Mouse (Mus musculus) stomach, embryonic 15.5 days (tissue): Measurements from ENCODE around the gene Ankle2. TPM values are rescaled to one million over a fixed set of nuclear protein-coding genes. Genes with fewer than 3 reads are reported as not detected.
A peak's percentile ranks its signal among the peaks of the same experiment; 100 is the strongest.

Experiments
- ATAC-seq: fragments of 200-750 bp; cut with Nextera tagmentation; 2 replicates; pipeline ENCODE4 v1.8.0; 2017; ENCODE audit warnings: low read depth, moderate number of reproducible peaks, moderate TSS enrichment; ENCODE audit not compliant: insufficient read depth, low FRiP score
- H3K27ac ChIP-seq: fragments of 300-500 bp; sonication (generic); 2 replicates; pipeline ENCODE4 v1.5.1; 2015; ENCODE audit warnings: mild to moderate bottlenecking, inconsistent platforms
- H3K27me3 ChIP-seq: fragments of 300-500 bp; sonication (generic); replicated peaks from 2 replicates; pipeline ENCODE4 v1.6.1; 2015; ENCODE audit warnings: inconsistent platforms
- H3K36me3 ChIP-seq: fragments of 300-500 bp; sonication (generic); 2 replicates; pipeline ENCODE4 v1.6.1; 2015; ENCODE audit warnings: inconsistent platforms
- H3K4me1 ChIP-seq: fragments of 300-500 bp; sonication (generic); 2 replicates; pipeline ENCODE4 v1.6.1; 2015; ENCODE audit warnings: inconsistent platforms
- H3K4me2 ChIP-seq: fragments of 300-500 bp; sonication (generic); 2 replicates; pipeline ENCODE4 v1.6.1; 2015; ENCODE audit warnings: mild to moderate bottlenecking, inconsistent platforms
- H3K4me3 ChIP-seq: fragments of 300-500 bp; sonication (generic); replicated peaks from 2 replicates; pipeline ENCODE4 v1.5.1; 2015; ENCODE audit warnings: inconsistent platforms
- H3K9ac ChIP-seq: fragments of 300-500 bp; sonication (generic); 2 replicates; pipeline ENCODE4 v1.6.1; 2015; ENCODE audit warnings: inconsistent platforms
- H3K9me3 ChIP-seq: fragments of 300-500 bp; sonication (generic); 2 replicates; pipeline ENCODE4 v1.6.1; 2016; ENCODE audit warnings: inconsistent platforms
- WGBS: fragments of 180-500 bp; shearing (Covaris S2); methylation state at CpG from one replicate; pipeline ENCODE4 v1.1.7; 2015; 5-methylcytosine and 5-hydroxymethylcytosine counted together
- polyA plus RNA-seq: library from polyadenylated mRNA; unstranded; fragments of >200 nt; fragmentation: Nextera tagmentation; extraction: Ambion mirVana; gene quantifications from 2 replicates; pipeline ENCODE4 v1.2.1, GENCODE M21; 2015

Ankle2 gene
- 23.8 and 24.8 TPM in 2 replicates for polyA plus RNA-seq

- no peaks in the 10 kb centered on the region for H3K9me3 ChIP-seq
- H3K4me3 ChIP-seq, result peak within 1 kb of the TSS; percentile 96
- no peaks in the 10 kb centered on the region for H3K36me3 ChIP-seq
- H3K27me3 ChIP-seq, result no peaks in the 10 kb centered on the region
- peak within 1 kb of the TSS; percentile 97 for H3K27ac ChIP-seq
- H3K4me2 ChIP-seq, result peak within 1 kb of the TSS; percentile 61
- under 1% methylated on average over 81 of the region's 81 CpGs for WGBS
- ATAC-seq, result peak; percentile 98
- 0 out of 2 replicates have a peak, but pooled peaks cover 13% of the 10 kb centered on the region for H3K4me1 ChIP-seq
- peak within 1 kb of the TSS; percentile 98 for H3K9ac ChIP-seq
These were observed at the start of gene Ankle2 for GRCm38 (mm10) chr5:110230780-110231461. Ankle2 (plus strand) TSS chr5:110231004.

GRCm38 (mm10) chr5:110181716-110182115, 49.1 kb upstream of the Ankle2 start:
- Histone ChIP-seq H3K9ac (no peak overlapping the region), H3K27me3 (no peaks in the 10 kb centered on the region), H3K27ac (no peak overlapping the region), H3K4me1 (peaks cover 3% of the 10 kb centered on the region; the same call in 1 of the 2 replicates), H3K4me3 (no peak overlapping the region), H3K9me3 (no peaks in the 10 kb centered on the region), H3K4me2 (no peak overlapping the region), H3K36me3 (peaks cover 12% of the 10 kb centered on the region)
- 92% methylated on average over 5 of the region's 5 CpGs for WGBS
- ATAC-seq, result no peak

GRCm38 (mm10) chr5:110203164-110203895, 27.5 kb upstream of the Ankle2 start:
- H3K4me3 ChIP-seq, result no peak overlapping the region
- no peak overlapping the region for H3K27ac ChIP-seq
- no peaks in the 10 kb centered on the region for H3K4me1 ChIP-seq
- no peaks in the 10 kb centered on the region for H3K9me3 ChIP-seq
- ATAC-seq, result no peak
- H3K36me3 ChIP-seq, result peaks cover 50% of the 10 kb centered on the region
- H3K4me2 ChIP-seq, result no peak overlapping the region
- 85% methylated on average over 10 of the region's 10 CpGs for WGBS
- H3K27me3 ChIP-seq, result no peaks in the 10 kb centered on the region
- no peak overlapping the region for H3K9ac ChIP-seq

GRCm38 (mm10) chr5:110204777-110205176, 26.0 kb upstream of the Ankle2 start:
- Histone ChIP-seq H3K4me2 (no peak overlapping the region), H3K4me3 (no peak overlapping the region), H3K4me1 (no peaks in the 10 kb centered on the region), H3K27ac (no peak overlapping the region), H3K36me3 (peaks cover 62% of the 10 kb centered on the region), H3K27me3 (no peaks in the 10 kb centered on the region), H3K9me3 (no peaks in the 10 kb centered on the region), H3K9ac (no peak overlapping the region)
- 78% methylated on average over 6 of the region's 6 CpGs for WGBS
- no peak for ATAC-seq

- H3K36me3 ChIP-seq, result peaks cover 46% of the 10 kb centered on the region
- no peaks in the 10 kb centered on the region for H3K4me1 ChIP-seq
- no peak overlapping the region for H3K9ac ChIP-seq
- no peaks in the 10 kb centered on the region for H3K9me3 ChIP-seq
- no peak for ATAC-seq
- no peak overlapping the region for H3K27ac ChIP-seq
- H3K27me3 ChIP-seq, result no peaks in the 10 kb centered on the region
- H3K4me3 ChIP-seq, result no peak overlapping the region
- WGBS, result 83% methylated on average over 2 of the region's 2 CpGs
- H3K4me2 ChIP-seq, result no peak overlapping the region
These were observed 19.5 kb upstream of the Ankle2 start for GRCm38 (mm10) chr5:110211312-110211711.

GRCm38 (mm10) chr5:110216780-110217179, 14.0 kb upstream of the Ankle2 start:
- peaks cover 54% of the 10 kb centered on the region for H3K36me3 ChIP-seq
- no peak overlapping the region for H3K4me2 ChIP-seq
- no peak overlapping the region for H3K4me3 ChIP-seq
- no peak overlapping the region for H3K27ac ChIP-seq
- WGBS, result 93% methylated on average over 3 of the region's 3 CpGs
- H3K4me1 ChIP-seq, result no peaks in the 10 kb centered on the region
- H3K9ac ChIP-seq, result no peak overlapping the region
- no peak for ATAC-seq
- H3K27me3 ChIP-seq, result no peaks in the 10 kb centered on the region
- H3K9me3 ChIP-seq, result no peaks in the 10 kb centered on the region

GRCm38 (mm10) chr5:110220331-110220730, 10.5 kb upstream of the Ankle2 start:
- Histone ChIP-seq H3K9me3 (no peaks in the 10 kb centered on the region), H3K27me3 (no peaks in the 10 kb centered on the region), H3K4me3 (no peak overlapping the region), H3K4me2 (no peak overlapping the region), H3K4me1 (no peaks in the 10 kb centered on the region), H3K9ac (no peak overlapping the region), H3K36me3 (peaks cover 58% of the 10 kb centered on the region), H3K27ac (no peak overlapping the region)
- ATAC-seq, result no peak
- 96% methylated on average over 4 of the region's 4 CpGs for WGBS

GRCm38 (mm10) chr5:110222757-110223156, 8.0 kb upstream of the Ankle2 start:
- WGBS, result 86% methylated on average over 6 of the region's 6 CpGs
- peaks cover 48% of the 10 kb centered on the region for H3K36me3 ChIP-seq

GRCm38 (mm10) chr5:110225056-110225455, 5.7 kb upstream of the Ankle2 start:
- Histone ChIP-seq H3K27me3 (no peaks in the 10 kb centered on the region), H3K4me2 (no peak overlapping the region), H3K4me3 (no peak overlapping the region), H3K9me3 (no peaks in the 10 kb centered on the region), H3K36me3 (peaks cover 33% of the 10 kb centered on the region), H3K27ac (no peak overlapping the region), H3K4me1 (0 out of 2 replicates have a peak, but pooled peaks cover 3% of the 10 kb centered on the region), H3K9ac (no peak overlapping the region)
- 85% methylated on average over 3 of the region's 3 CpGs for WGBS
- no peak for ATAC-seq

More at GRCm38 (mm10) chr5:110222757-110223156, 8.0 kb upstream of the Ankle2 start:
- H3K4me3 ChIP-seq, result no peak overlapping the region
- no peaks in the 10 kb centered on the region for H3K27me3 ChIP-seq
- no peak for ATAC-seq
- H3K9ac ChIP-seq, result no peak overlapping the region
- no peaks in the 10 kb centered on the region for H3K4me1 ChIP-seq
- no peak overlapping the region for H3K4me2 ChIP-seq
- no peak overlapping the region for H3K27ac ChIP-seq
- H3K9me3 ChIP-seq, result no peaks in the 10 kb centered on the region

GRCm38 (mm10) chr5:110227336-110227883, 3.4 kb upstream of the Ankle2 start:
- H3K9ac ChIP-seq, result no peak overlapping the region
- 58% methylated on average over 1 of the region's 1 CpGs for whole genome bisulfite sequencing
- H3K4me3 ChIP-seq, result no peak overlapping the region
- H3K27ac ChIP-seq, result no peak overlapping the region
- H3K36me3 ChIP-seq, result peaks cover 13% of the 10 kb centered on the region
- H3K27me3 ChIP-seq, result no peaks in the 10 kb centered on the region
- ATAC-seq, result no peak
- no peak overlapping the region for H3K4me2 ChIP-seq
- H3K4me1 ChIP-seq, result 0 out of 2 replicates have a peak, but pooled peaks cover 10% of the 10 kb centered on the region
- no peaks in the 10 kb centered on the region for H3K9me3 ChIP-seq

GRCm38 (mm10) chr5:110230401-110230779, 414 bp upstream of the Ankle2 start:
- Histone ChIP-seq H3K27me3 (no peaks in the 10 kb centered on the region), H3K4me3 (peak overlapping the region; percentile 96), H3K27ac (peak overlapping the region; percentile 97), H3K9ac (peak overlapping the region; percentile 98), H3K9me3 (no peaks in the 10 kb centered on the region), H3K36me3 (no peaks in the 10 kb centered on the region; the same call in 1 of the 2 replicates), H3K4me1 (0 out of 2 replicates have a peak, but pooled peaks cover 13% of the 10 kb centered on the region), H3K4me2 (peak overlapping the region; percentile 61)
- WGBS, result 4% methylated on average over 8 of the region's 8 CpGs
- ATAC-seq, result no peak

GRCm38 (mm10) chr5:110231638-110232037, 834 bp downstream of the Ankle2 start:
- ATAC-seq, result no peak
- Histone ChIP-seq H3K9ac (no peak overlapping the region; the same call in 1 of the 2 replicates), H3K4me3 (peak overlapping the region; percentile 96), H3K4me1 (0 out of 2 replicates have a peak, but pooled peaks cover 13% of the 10 kb centered on the region), H3K36me3 (peaks cover under 1% of the 10 kb centered on the region; the same call in 1 of the 2 replicates), H3K27ac (no peak overlapping the region), H3K27me3 (no peaks in the 10 kb centered on the region), H3K9me3 (no peaks in the 10 kb centered on the region), H3K4me2 (peak overlapping the region; percentile 61)
- whole genome bisulfite sequencing, result 41% methylated on average over 13 of the region's 13 CpGs
